Mouse (Mus musculus): ENCODE results near the gene Plekha5.

Plekha5 gene

GRCm38 (mm10) chr6:140609533-140609932 lies 185.7 kb downstream of the Plekha5 start:
- in situ Hi-C loops (cut with MboI, MseI), result no loop called here

GRCm38 (mm10) chr6:140610117-140610516 lies 186.3 kb downstream of the Plekha5 start:
- in situ Hi-C loops (cut with MboI, MseI), result no loop called here

DNA sequence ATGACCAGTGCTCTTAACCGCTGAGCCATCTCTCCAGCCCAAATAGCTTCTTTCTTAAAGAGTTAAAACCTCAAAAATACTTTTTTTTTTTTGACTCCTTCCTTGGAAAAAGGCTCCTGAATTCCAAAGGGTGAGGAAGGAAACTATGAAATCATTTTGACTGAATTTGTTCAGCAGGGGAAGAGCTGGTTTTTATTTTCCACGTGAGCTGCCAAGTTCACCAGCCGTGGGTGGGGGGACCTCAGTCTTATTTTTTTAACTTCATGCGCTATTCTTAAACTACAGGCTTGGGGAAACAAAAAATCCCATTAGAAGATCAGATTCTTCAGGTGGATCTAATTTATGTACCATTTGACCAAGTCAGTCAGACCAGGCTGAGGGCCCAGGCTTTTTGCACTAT lies 187.4 kb downstream of the Plekha5 start:
- in situ Hi-C loops (cut with MboI, MseI), result no loop called here

DNA sequence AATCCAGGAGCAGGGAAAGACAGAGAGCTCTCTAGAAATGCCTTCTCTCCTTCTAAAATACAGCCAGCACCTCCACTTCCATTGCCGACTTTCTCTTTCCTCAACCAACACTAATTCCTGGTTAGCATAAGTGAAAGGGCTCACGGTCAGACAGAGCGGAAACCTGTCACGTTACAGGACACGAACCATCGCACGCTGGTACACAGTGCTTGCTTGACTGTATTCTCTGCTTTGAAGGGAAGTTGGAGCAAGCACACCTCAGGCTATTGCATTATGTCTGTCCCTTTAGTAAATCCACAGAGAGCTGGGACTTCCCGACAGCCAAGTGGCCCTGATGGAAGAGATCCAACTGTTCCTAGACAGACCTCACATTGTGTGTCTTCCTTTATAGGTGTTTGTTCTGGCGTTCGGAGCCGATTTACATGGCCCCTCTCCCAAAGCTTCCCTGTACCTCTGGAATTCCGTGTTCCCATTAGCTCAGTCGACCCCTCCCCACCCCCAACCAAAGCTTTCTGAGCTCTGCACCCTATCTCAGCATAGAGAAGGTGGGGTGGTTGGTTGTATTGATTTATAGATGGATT lies 188.1 kb downstream of the Plekha5 start:
- in situ Hi-C loops (cut with MboI, MseI), result no loop called here

- in situ Hi-C loops (cut with MboI, MseI), result no loop called here
These were observed 190.0 kb downstream of the Plekha5 start for GRCm38 (mm10) chr6:140613822-140614221.

DNA sequence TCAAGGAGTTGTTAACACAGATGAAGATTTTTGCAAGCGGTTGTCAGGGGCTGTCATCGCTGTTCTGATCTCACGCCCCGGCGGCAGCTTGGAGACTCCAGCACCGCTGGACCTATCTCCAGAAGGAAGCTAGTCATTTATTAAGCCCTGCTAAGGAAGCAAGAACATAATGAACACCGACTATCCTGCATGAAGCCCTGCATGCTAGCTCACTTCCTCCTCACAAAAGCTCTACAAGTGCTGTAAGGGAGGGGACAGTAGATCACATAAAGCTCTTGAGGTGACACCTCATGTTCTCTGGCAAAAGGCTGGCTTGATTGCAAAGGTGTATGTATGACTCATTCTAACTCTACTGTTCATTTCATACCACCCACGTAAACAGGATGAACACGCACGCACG lies 190.9 kb downstream of the Plekha5 start:
- in situ Hi-C loops (cut with MboI, MseI), result no loop called here

DNA sequence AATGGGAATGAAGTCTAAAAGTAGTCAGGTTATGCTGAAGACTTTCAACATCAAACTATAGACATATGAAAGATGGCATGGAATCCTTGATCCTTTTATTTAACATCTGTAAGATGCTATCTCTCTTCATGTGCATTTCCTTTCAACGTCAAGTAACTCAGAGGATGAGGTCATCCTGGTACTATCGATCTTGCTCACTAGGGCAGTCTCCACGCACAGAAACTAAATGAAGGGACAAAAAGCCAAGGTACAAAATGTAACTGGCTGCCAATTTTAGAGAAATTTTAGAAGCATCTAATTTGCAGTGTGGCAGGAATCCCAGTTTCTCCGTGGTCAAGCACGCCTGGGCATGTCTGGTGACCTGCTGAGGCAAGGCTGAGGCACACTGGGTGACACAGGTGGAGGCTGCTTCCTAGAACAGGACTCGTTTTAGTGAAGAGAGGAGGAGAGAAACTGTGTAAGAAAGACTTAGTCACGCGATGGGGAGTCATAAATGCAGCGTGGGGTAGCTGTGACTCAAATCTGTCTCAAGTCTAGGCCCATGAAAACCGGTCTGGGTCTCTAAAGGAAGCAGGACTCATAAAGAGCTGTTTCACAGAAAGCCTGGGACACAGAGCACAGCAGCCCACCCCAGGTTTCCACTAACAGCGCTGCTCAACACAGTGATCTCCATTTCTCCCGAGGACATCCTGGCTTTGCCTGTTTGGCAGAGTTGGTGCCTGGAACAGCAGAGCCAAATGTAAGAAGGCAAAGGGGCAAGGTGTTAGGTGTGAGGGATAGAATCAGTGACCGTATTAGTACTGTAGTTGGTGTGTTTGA lies 196.9 kb downstream of the Plekha5 start:
- in situ Hi-C loops (cut with MboI, MseI), result loop anchor here (5.0 kb wide), 1 partner anchor 58 kb away; no protein-coding TSS in a partner anchor

DNA sequence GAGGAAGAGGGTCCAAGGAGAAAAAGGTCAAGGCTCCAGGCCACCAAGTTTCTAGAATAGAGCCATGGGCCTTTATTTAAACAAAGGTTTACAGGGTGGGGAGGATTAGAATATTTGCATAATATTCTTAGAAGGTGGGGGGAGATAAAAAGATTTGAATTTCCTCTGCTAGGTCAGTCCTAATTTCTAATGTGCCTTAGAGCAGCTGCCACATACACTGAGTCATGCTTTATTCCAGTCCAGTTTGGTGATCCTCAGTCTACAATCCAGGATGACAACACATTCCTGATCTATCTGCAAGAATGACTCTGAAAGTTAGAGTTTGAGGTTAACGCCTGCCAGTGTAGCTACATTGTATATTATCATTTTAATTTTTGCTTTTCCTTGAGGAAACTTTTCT lies 197.8 kb downstream of the Plekha5 start:
- in situ Hi-C loops (cut with MboI, MseI), result loop anchor here (5.0 kb wide), 1 partner anchor 59 kb away; no protein-coding TSS in a partner anchor

- in situ Hi-C loops (cut with MboI, MseI), result loop anchor here (5.0 kb wide), 1 partner anchor 60 kb away; no protein-coding TSS in a partner anchor
These were observed 198.8 kb downstream of the Plekha5 start, which contains the start of gene Aebp2 for GRCm38 (mm10) chr6:140622391-140623225. TSS of gene Aebp2 (plus strand) at chr6:140622663.

DNA sequence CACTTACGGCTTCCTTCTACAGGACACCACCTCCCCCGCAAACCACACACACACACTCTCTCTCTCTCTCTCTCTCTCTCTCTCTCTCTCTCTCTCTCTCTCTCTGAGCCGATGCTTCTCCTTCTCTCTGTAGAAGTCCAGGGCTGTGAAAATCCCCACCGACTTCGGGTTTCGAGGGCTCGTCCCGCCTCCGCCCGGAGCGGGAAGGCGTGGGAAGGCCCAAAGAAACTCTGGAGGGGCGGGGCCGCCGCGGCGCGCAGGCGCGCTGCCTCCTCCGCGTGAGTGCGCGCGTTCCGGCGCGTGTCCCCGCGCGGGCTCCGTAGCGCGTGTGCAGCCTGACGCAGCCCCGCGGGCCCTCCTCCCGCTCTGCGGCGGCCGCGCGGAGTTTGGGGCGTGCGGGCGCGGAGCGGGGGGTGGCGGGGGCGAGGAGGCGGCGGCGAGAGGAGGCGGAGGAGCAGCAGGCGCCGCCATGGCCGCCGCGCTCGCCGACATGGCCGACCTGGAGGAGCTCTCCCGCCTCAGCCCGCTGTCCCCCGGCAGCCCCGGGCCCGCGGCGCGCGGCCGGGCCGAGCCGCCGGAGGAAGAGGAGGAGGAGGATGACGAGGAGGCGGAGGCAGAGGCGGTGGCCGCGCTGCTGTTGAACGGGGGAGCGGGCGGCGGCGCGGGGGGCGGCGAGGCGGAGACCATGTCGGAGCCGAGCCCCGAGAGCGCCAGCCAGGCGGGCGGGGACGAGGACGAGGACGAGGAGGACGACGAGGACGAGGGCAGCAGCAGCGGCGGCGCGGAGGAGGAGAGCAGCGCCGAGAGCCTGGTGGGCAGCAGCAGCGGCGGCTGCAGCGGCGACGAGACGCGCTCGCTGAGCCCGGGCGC lies 199.6 kb downstream of the Plekha5 start:
- in situ Hi-C loops (cut with MboI, MseI), result loop anchor here (5.0 kb wide), 1 partner anchor 61 kb away; no protein-coding TSS in a partner anchor

- in situ Hi-C loops (cut with MboI, MseI), result loop anchor here (5.0 kb wide), 1 partner anchor 62 kb away; no protein-coding TSS in a partner anchor
These were observed 200.5 kb downstream of the Plekha5 start for GRCm38 (mm10) chr6:140624096-140625051.

- in situ Hi-C loops (cut with MboI, MseI), result no loop called here
These were observed 205.5 kb downstream of the Plekha5 start for GRCm38 (mm10) chr6:140629176-140629859.

DNA sequence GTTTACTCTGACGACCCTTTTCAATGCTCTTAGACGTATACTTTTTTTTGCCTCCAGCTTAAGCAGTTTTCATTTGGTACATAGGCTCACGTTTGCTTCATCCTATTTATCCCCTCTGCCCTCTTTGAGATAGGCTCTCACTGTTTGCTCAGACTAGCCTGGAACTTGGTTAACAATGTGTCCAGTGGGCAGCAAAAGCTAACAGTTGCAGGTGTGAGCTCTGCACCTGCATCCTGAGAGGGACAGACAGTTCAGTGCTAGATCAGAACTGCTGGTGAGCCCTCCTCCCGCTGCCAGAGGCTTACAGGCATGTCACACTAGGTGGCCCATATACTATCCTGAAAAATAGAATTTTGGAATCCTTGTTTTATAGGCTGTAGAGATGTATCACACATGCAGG lies 206.5 kb downstream of the Plekha5 start:
- in situ Hi-C loops (cut with MboI, MseI), result no loop called here

DNA sequence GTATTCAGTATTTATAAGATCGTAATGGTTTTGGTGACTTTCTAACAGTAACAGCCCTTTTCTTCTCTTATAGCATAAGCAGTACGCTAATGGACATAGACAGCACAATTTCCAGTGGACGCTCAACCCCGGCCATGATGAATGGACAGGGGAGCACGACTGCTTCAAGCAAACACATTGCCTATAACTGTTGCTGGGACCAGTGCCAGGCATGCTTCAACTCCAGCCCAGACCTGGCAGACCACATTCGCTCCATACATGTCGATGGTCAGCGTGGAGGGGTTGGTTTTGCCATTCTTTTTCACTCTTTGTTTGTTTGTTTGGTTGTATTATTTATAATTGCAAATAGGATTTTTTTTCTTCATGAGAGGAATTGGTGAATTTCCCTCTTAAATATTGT lies 209.8 kb downstream of the Plekha5 start:
- in situ Hi-C loops (cut with MboI, MseI), result no loop called here

- in situ Hi-C loops (cut with MboI, MseI), result no loop called here
These were observed 212.4 kb downstream of the Plekha5 start for GRCm38 (mm10) chr6:140636290-140636689.

DNA sequence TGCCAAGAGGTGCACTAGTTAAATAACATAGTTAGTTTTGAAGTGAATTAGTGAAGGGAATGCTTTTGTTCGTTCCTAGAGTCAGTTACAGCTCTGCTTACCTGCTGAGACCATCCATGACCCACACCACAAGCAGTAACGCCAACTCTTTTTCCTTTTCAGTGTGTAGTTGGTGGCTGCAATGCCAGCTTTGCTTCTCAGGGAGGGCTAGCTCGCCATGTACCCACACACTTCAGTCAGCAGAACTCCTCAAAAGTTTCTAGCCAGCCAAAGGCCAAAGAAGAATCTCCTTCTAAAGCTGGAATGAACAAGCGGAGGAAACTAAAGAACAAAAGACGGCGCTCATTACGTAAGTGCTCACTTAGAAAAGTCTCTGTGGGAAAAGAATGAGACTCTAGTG lies 218.2 kb downstream of the Plekha5 start:
- in situ Hi-C loops (cut with MboI, MseI), result no loop called here

GRCm38 (mm10) chr6:140642655-140643054 lies 218.8 kb downstream of the Plekha5 start:
- in situ Hi-C loops (cut with MboI, MseI), result no loop called here

GRCm38 (mm10) chr6:140645931-140646330 lies 222.1 kb downstream of the Plekha5 start:
- in situ Hi-C loops (cut with MboI, MseI), result no loop called here
